Mouse (Mus musculus): Measurements from ENCODE around the gene Dcdc2b.

GRCm38 (mm10) chr4:129616631-129617030 is 2.6 kb upstream of the Dcdc2b start:
- TF ChIP-seq ZC3H11A (IDR thresholded peaks at IDR 0.05; ENCODE audit: borderline replicate concordance, low read depth, low read length) = no peak
- TF ChIP-seq HCFC1 (IDR thresholded peaks at IDR 0.05; ENCODE audit: borderline replicate concordance, insufficient read depth, low read length) = no peak
- TF ChIP-seq MAFK (IDR thresholded peaks at IDR 0.05; ENCODE audit: insufficient read depth, low read depth, low read length) = no peak
